Mouse (Mus musculus) heart, embryonic 15.5 days (tissue): ENCODE data around the gene Olfr598. TPM values are rescaled to one million over a fixed set of nuclear protein-coding genes. Genes with fewer than 3 reads are reported as not detected.
"Not testable (repeated sequence)": the region's sequence is repeated elsewhere in the genome, so short reads cannot be mapped to it uniquely, and the experiment has no call there.

Experiments used
- ATAC-seq: fragments of 200-750 bp; cut with Nextera tagmentation; replicated peaks from 2 replicates; pipeline ENCODE4 v1.8.0; 2017; ENCODE audit warnings: low read depth, moderate TSS enrichment; ENCODE audit not compliant: insufficient number of reproducible peaks, insufficient read depth, low FRiP score
- H3K27ac ChIP-seq: fragments of 300-500 bp; sonication (generic); 2 replicates; pipeline ENCODE4 v1.5.1; 2015; ENCODE audit warnings: mild to moderate bottlenecking, inconsistent platforms
- H3K27me3 ChIP-seq: fragments of 300-500 bp; sonication (generic); 2 replicates; pipeline ENCODE4 v1.6.1; 2015; ENCODE audit warnings: inconsistent platforms
- H3K36me3 ChIP-seq: fragments of 300-500 bp; sonication (generic); 2 replicates; pipeline ENCODE4 v1.6.1; 2015; ENCODE audit warnings: mild to moderate bottlenecking, inconsistent platforms
- H3K4me1 ChIP-seq: fragments of 300-500 bp; sonication (generic); replicated peaks from 2 replicates; pipeline ENCODE4 v1.6.1; 2015; ENCODE audit warnings: inconsistent platforms
- H3K4me2 ChIP-seq: fragments of 300-500 bp; sonication (generic); 2 replicates; pipeline ENCODE4 v1.6.1; 2015; ENCODE audit warnings: inconsistent platforms, mild to moderate bottlenecking, moderate library complexity
- H3K4me3 ChIP-seq: fragments of 300-500 bp; sonication (generic); 2 replicates; pipeline ENCODE4 v1.5.1; 2015; ENCODE audit warnings: mild to moderate bottlenecking, inconsistent platforms
- H3K9ac ChIP-seq: fragments of 300-500 bp; sonication (generic); 2 replicates; pipeline ENCODE4 v1.6.1; 2015; ENCODE audit warnings: mild to moderate bottlenecking, inconsistent platforms
- H3K9me3 ChIP-seq: fragments of 300-500 bp; sonication (generic); replicated peaks from 2 replicates; pipeline ENCODE4 v1.6.1; 2016; ENCODE audit warnings: inconsistent platforms
- WGBS: fragments of 180-500 bp; shearing (Covaris S2); methylation state at CpG from one replicate; pipeline ENCODE4 v1.1.7; 2015; ENCODE audit warnings: mixed read lengths; 5-methylcytosine and 5-hydroxymethylcytosine counted together
- polyA plus RNA-seq: library from polyadenylated mRNA; unstranded; fragments of >200 nt; fragmentation: Nextera tagmentation; extraction: Ambion mirVana; gene quantifications from 2 replicates; pipeline ENCODE4 v1.2.1, GENCODE M21; 2015

Gene Olfr598
- not detected in 2 replicates for polyA plus RNA-seq

DNA sequence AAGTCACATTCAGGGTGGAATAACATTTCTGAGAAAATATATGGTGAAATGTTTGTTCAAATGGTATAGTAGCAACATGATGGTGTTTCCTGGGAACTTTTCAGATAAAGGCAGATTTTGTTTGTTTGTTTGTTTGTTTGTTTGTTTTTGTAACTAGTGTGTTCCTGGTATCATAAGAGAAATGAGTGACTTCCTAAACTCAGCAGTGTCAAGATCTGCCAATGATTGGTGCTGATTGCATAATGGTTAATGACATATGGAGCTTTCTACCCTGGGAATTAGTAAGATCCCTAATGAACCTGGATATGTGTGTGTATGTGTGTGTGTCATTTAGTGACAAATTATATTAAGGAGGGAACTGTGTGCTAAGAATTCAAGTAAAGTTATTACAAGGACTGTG, at the start of gene Olfr598:
Olfr598 (plus strand) TSS at position 301 of the 400 bp plus-strand sequence.
- Histone ChIP-seq H3K4me3 (no peak within 1 kb of the TSS), H3K9ac (no peak within 1 kb of the TSS), H3K27me3 (no peaks in the 10 kb centered on the region), H3K36me3 (no peaks in the 10 kb centered on the region), H3K4me1 (no peaks in the 10 kb centered on the region), H3K4me2 (no peak within 1 kb of the TSS), H3K9me3 (no peaks in the 10 kb centered on the region), H3K27ac (no peak within 1 kb of the TSS)
- ATAC-seq = no peak

DNA sequence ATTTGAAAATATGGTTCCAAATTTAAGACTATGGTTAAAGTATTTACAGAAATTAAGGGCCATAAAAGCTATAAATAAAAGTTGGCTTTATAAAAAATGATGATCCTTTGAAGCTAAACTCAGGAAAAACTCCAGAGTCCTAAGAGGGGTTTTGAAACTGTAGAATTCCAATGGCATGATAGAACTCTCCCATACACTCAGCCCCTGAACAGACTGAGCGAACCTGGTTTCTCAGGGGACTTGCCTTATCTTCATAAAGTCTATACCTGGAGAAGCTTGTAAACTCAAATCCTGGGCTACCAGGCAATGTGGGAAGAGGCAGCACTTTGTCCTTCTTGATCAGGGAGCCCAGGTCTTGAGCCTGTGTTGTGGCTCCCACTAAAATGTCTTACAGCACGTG, 18.0 kb upstream of the Olfr598 start, which contains the start of gene Olfr596:
Olfr596 (plus strand) TSS at position 301 of the 400 bp plus-strand sequence.
- H3K27me3 ChIP-seq, H3K4me2 ChIP-seq, H3K36me3 ChIP-seq, H3K27ac ChIP-seq, H3K9ac ChIP-seq, H3K9me3 ChIP-seq, H3K4me3 ChIP-seq, ATAC-seq, H3K4me1 ChIP-seq: not testable (repeated sequence)
- WGBS = 81% methylated on average over 2 of the region's 2 CpGs

DNA sequence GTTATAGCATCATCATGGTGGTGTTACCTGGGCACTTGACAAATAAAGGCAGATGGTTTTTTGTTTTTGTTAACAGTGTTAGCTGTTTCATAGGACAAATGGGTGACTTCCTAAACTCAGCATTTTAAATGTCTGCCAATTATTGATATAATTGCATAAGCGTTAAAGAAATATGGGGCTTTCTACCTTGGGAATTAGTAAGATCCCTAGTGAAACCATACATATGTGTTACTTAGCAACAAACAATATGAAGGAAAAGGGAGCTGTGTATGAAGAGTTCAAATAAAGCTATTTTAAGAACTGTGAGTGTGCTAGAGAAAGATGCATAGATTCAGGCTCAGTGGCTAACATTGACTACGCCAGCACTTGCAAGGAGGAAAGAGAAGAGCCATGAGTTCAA, 7.4 kb upstream of the Olfr598 start, which contains the start of gene Olfr597:
Olfr597 (plus strand) TSS at position 301 of the 400 bp plus-strand sequence.
- WGBS = 85% methylated on average over 2 of the region's 2 CpGs
- H3K36me3 ChIP-seq, H3K27me3 ChIP-seq, H3K27ac ChIP-seq, H3K4me2 ChIP-seq, H3K4me1 ChIP-seq, H3K9me3 ChIP-seq, H3K4me3 ChIP-seq, ATAC-seq, H3K9ac ChIP-seq: not testable (repeated sequence)

DNA sequence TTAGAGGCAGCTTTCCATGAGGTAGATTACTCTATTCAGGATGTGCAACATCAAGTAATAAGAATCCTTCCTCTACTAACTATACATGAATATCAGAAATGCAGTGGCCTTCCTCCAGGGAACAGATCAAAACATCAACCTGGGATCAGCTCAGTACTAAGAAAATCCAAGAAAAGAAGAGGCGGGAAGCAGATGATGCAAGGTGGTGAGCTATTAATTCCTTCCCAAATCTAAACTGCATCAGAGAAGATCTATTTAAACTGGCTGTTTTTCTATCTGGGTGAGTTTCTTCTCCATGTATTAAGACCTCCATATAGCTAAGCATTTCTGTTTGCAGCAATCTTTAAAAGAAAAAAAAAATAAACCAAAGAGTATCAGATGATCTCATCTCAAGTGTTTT, 12.2 kb downstream of the Olfr598 start, which contains the start of gene Olfr599:
Olfr599 (plus strand) TSS at position 301 of the 400 bp plus-strand sequence.
- H3K27ac ChIP-seq = no peak within 1 kb of the TSS
- no peak within 1 kb of the TSS for H3K4me3 ChIP-seq
- ATAC-seq = no peak
- H3K27me3 ChIP-seq = no peaks in the 10 kb centered on the region
- 66% methylated on average over 1 of the region's 1 CpGs for WGBS
- no peaks in the 10 kb centered on the region for H3K36me3 ChIP-seq
- H3K4me1 ChIP-seq = no peaks in the 10 kb centered on the region
- H3K9ac ChIP-seq = no peak within 1 kb of the TSS
- no peaks in the 10 kb centered on the region for H3K9me3 ChIP-seq
- no peak within 1 kb of the TSS for H3K4me2 ChIP-seq

DNA sequence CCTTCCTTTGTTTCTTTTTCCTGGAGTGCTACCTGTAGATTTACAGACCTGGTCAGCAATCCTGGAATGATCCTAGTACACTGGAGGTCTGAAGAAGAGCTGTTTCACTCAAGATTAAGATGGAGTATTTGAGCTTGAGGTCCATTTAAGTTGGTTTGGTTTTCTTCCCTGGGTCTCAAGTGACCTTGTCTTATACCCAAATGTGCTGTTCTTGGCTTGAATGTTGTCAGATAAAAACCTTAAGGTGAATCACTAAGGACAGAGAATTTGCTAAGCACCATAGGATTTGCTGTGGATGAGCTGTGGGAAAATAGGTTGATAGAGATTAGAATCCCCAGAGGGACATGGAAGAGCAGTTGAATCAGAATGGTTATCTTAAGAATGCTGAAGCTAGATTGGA, 26.2 kb downstream of the Olfr598 start, which contains the start of gene Olfr600:
Olfr600 (minus strand) TSS at position 101 of the 400 bp plus-strand sequence.
- no peak for ATAC-seq
- Histone ChIP-seq H3K9ac (no peak within 1 kb of the TSS), H3K4me3 (no peak within 1 kb of the TSS), H3K4me1 (no peaks in the 10 kb centered on the region), H3K9me3 (no peaks in the 10 kb centered on the region), H3K36me3 (no peaks in the 10 kb centered on the region), H3K4me2 (no peak within 1 kb of the TSS), H3K27ac (no peak within 1 kb of the TSS), H3K27me3 (no peaks in the 10 kb centered on the region)

DNA sequence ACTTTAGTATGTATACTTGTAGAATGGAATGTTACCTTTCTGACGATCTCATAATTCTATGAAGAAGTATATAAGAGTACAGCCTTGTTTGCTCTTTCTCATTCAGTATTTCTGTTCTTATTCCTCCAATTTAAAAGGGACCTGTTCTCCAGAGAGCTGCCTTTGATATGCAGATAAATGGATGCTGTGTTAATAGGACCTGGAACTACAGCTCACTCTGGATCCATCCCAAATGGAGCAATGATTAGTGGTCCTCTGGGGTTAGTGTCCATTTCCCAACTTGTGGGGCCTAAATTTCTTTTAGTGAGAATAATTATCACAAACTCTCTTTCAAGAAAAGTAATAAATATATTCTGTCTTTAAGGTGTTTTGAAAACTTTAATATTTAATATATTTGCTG, 39.2 kb downstream of the Olfr598 start, which contains the start of gene Olfr601:
Olfr601 (minus strand) TSS at position 101 of the 400 bp plus-strand sequence.
- no peak for ATAC-seq
- no peaks in the 10 kb centered on the region for H3K4me1 ChIP-seq
- no peak within 1 kb of the TSS for H3K4me2 ChIP-seq
- no peak within 1 kb of the TSS for H3K27ac ChIP-seq
- H3K27me3 ChIP-seq = no peaks in the 10 kb centered on the region
- H3K4me3 ChIP-seq = no peak within 1 kb of the TSS
- WGBS = 78% methylated on average over 1 of the region's 1 CpGs
- H3K36me3 ChIP-seq = no peaks in the 10 kb centered on the region
- no peaks in the 10 kb centered on the region for H3K9me3 ChIP-seq
- no peak within 1 kb of the TSS for H3K9ac ChIP-seq

Other genes with a start within 250 kb of the Olfr598 start
- gene Olfr584, start 241.7 kb upstream of the Olfr598 start, polyA plus RNA-seq = not detected in 2 replicates
- not detected in 2 replicates for gene Olfr585, start 225.8 kb upstream of the Olfr598 start, polyA plus RNA-seq
- gene Olfr586, start 197.9 kb upstream of the Olfr598 start, polyA plus RNA-seq = not detected in 2 replicates
- not detected in 2 replicates for gene Olfr588-ps1, start 182.7 kb upstream of the Olfr598 start, polyA plus RNA-seq
- not detected in 2 replicates for gene Olfr589, start 167.2 kb upstream of the Olfr598 start, polyA plus RNA-seq
- not detected in 2 replicates for gene Olfr591, start 145.2 kb upstream of the Olfr598 start, polyA plus RNA-seq
- gene Olfr592, start 138.8 kb upstream of the Olfr598 start, polyA plus RNA-seq = not detected in 2 replicates
- gene Olfr593, start 111.7 kb upstream of the Olfr598 start, polyA plus RNA-seq = not detected in 2 replicates
- not detected in 2 replicates for gene Olfr594, start 106.6 kb upstream of the Olfr598 start, polyA plus RNA-seq
- gene Usp17ld, start 71.1 kb upstream of the Olfr598 start, polyA plus RNA-seq = not detected in 2 replicates
- not detected in 2 replicates for gene Olfr596, start 17.9 kb upstream of the Olfr598 start, polyA plus RNA-seq
- not detected in 2 replicates for gene Olfr597, start 7.3 kb upstream of the Olfr598 start, polyA plus RNA-seq
- not detected in 2 replicates for gene Olfr599, start 12.3 kb downstream of the Olfr598 start, polyA plus RNA-seq
- not detected in 2 replicates for gene Olfr600, start 26.1 kb downstream of the Olfr598 start, polyA plus RNA-seq
- not detected in 2 replicates for gene Olfr601, start 39.1 kb downstream of the Olfr598 start, polyA plus RNA-seq
- gene Olfr603, start 62.6 kb downstream of the Olfr598 start, polyA plus RNA-seq = not detected in 2 replicates
- not detected in 2 replicates for gene Usp17lc, start 91.5 kb downstream of the Olfr598 start, polyA plus RNA-seq
- gene Olfr605, start 121.9 kb downstream of the Olfr598 start, polyA plus RNA-seq = not detected in 2 replicates
- gene Olfr606, start 125.5 kb downstream of the Olfr598 start, polyA plus RNA-seq = not detected in 2 replicates
- 0.31 and 0.47 TPM in 2 replicates for gene Olfr607, start 140.6 kb downstream of the Olfr598 start, polyA plus RNA-seq
- 0.52 and 0.59 TPM in 2 replicates for gene Olfr608, start 146.3 kb downstream of the Olfr598 start, polyA plus RNA-seq
- gene Olfr609, start 174.5 kb downstream of the Olfr598 start, polyA plus RNA-seq = 0.04 and 0.19 TPM in 2 replicates
- not detected in 2 replicates for gene Olfr610, start 188.6 kb downstream of the Olfr598 start, polyA plus RNA-seq
- gene Olfr611, start 197.3 kb downstream of the Olfr598 start, polyA plus RNA-seq = not detected in 2 replicates
- gene Olfr612, start 219.1 kb downstream of the Olfr598 start, polyA plus RNA-seq = not detected in 2 replicates
- gene Olfr613, start 224.5 kb downstream of the Olfr598 start, polyA plus RNA-seq = not detected in 2 replicates
- gene Olfr615, start 232.5 kb downstream of the Olfr598 start, polyA plus RNA-seq = not detected in 2 replicates
- gene Olfr616, start 245.6 kb downstream of the Olfr598 start, polyA plus RNA-seq = not detected in 2 replicates
- gene Olfr617, start 249.5 kb downstream of the Olfr598 start, polyA plus RNA-seq = not detected in 2 replicates